Mouse (Mus musculus): ENCODE results near the gene Anpep.
"Not testable (repeated sequence)": the region's sequence is repeated elsewhere in the genome, so short reads cannot be mapped to it uniquely, and the experiment has no call there.

Gene Anpep

GRCm38 (mm10) chr7:79810611-79811506, 50.0 kb downstream of the Anpep start, which contains the start of gene Mesp2:
TSS of gene Mesp2 (plus strand) at chr7:79810727.
- DNase-seq (ENCODE audit: low spot score in 2 of 2): peak; percentile 52 to 82

GRCm38 (mm10) chr7:79808561-79808960, 52.3 kb downstream of the Anpep start:
- DNase-seq (ENCODE audit: low spot score in 2 of 2): no peak

GRCm38 (mm10) chr7:79803887-79804286, 57.0 kb downstream of the Anpep start:
- no peak for DNase-seq (ENCODE audit: low spot score in 2 of 2)

- DNase-seq (ENCODE audit: low spot score in 2 of 2): no peak
These were observed 58.8 kb downstream of the Anpep start for GRCm38 (mm10) chr7:79802037-79802436.

GRCm38 (mm10) chr7:79801391-79801790, 59.5 kb downstream of the Anpep start:
- DNase-seq (ENCODE audit: low spot score in 2 of 2): no peak

GRCm38 (mm10) chr7:79800336-79800735, 60.5 kb downstream of the Anpep start:
- no peak for DNase-seq (ENCODE audit: low spot score in 2 of 2)

- no peak for DNase-seq (ENCODE audit: low spot score in 2 of 2)
These were observed 61.4 kb downstream of the Anpep start for GRCm38 (mm10) chr7:79799506-79799905.

- peak; percentile 65 to 79 for DNase-seq (ENCODE audit: low spot score in 2 of 2)
These were observed 61.8 kb downstream of the Anpep start for GRCm38 (mm10) chr7:79799048-79799447.

- no peak for DNase-seq (ENCODE audit: low spot score in 2 of 2)
These were observed 62.3 kb downstream of the Anpep start for GRCm38 (mm10) chr7:79798606-79799005.

GRCm38 (mm10) chr7:79793688-79794087, 67.2 kb downstream of the Anpep start, which contains the start of gene Mesp1:
TSS of gene Mesp1 (minus strand) at chr7:79793788.
- no peak for DNase-seq (ENCODE audit: low spot score in 2 of 2)

GRCm38 (mm10) chr7:79792635-79793421, 68.0 kb downstream of the Anpep start:
- DNase-seq (ENCODE audit: low spot score in 2 of 2): peak in 1 of 2 experiments; percentile 42

GRCm38 (mm10) chr7:79789812-79790211, 71.0 kb downstream of the Anpep start:
- DNase-seq (ENCODE audit: low spot score in 2 of 2): not testable (repeated sequence)

GRCm38 (mm10) chr7:79786295-79786694, 74.6 kb downstream of the Anpep start:
- peak in 1 of 2 experiments; percentile 71 for DNase-seq (ENCODE audit: low spot score in 2 of 2)

- DNase-seq (ENCODE audit: low spot score in 2 of 2): no peak
These were observed 78.4 kb downstream of the Anpep start for GRCm38 (mm10) chr7:79782516-79782855.

- no peak for DNase-seq (ENCODE audit: low spot score in 2 of 2)
These were observed 78.9 kb downstream of the Anpep start for GRCm38 (mm10) chr7:79781826-79782515.

- peak; percentile 55 to 80 for DNase-seq (ENCODE audit: low spot score in 2 of 2)
These were observed 79.9 kb downstream of the Anpep start for GRCm38 (mm10) chr7:79780647-79781626.
